Mouse (Mus musculus): ENCODE measurements around the gene Hras. TPM values are rescaled to one million over a fixed set of nuclear protein-coding genes. Genes with fewer than 3 reads are reported as not detected.

The Hras gene
- polyA plus RNA-seq, 1 experiment from 2014 or later = 97.4 TPM

DNA sequence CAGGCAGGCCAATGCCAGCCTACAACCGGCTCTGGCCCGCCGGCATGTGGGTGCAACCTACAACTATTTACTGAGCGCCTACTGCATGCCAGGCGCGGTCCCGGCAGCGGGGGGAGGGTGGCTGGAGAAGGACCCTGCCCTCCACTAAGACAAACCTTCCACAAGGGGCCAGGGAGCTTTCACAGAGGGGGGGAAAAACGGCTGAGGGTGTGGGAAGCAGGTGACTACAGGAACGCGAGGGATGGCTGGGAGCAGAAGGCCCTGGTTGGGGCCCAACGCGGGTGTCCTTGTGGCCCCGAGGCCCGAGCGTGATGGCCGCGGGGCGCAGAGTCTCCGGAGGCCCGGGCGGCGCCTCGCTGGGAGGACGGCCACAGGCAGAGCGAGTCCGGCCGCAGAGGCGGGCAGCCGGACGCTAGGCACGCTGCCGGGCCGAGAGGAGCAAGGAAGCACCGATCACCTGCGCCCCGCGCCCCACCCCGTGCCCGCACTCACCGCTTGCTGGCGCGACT, 403 bp downstream of the Hras start:
- ATAC-seq (ENCODE audit: insufficient read depth) (peak; percentile 45), DNase-seq (peak; percentile 39)
- WGBS = 0% methylated on average over 34 of the region's 43 CpGs

DNA sequence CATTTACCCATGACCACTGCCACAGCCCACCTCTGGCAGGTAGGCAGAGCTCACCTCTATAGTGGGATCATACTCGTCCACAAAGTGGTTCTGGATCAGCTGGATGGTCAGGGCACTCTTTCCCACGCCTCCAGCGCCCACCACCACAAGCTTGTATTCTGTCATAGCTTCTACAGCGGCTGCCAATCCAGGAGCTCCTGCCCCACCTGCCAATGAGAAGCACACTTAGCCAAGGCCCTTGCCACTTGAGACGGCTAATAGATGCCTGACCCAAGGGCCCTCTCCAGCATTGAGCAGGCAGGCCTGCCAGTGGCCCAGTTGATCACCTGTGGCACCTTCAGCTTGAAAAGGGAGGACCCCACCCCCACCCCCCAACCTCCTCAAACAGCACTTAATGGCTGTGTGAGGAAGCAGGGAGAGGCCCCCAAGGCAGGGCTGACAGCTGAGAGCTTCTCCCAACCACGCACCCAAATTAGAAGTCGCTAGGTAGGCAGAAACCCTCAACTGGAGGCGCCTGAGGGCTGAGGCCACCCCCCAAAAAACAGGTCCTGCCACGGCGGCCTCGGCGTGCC, 943 bp downstream of the Hras start:
- Histone ChIP-seq H3K36me3 (ENCODE audit: insufficient read depth) (peaks cover 34% of the 10 kb centered on the region), H3K27ac (ENCODE audit: low read depth) (no peak overlapping the region; the same call in 1 of the 2 replicates), H3K9me3 (ENCODE audit: low read depth, low read length) (no peaks in the 10 kb centered on the region), H3K9ac (peak overlapping the region; percentile 86), H3K4me3 (ENCODE audit: low read depth, low read length) (peak overlapping the region; percentile 94), H3K27me3 (ENCODE audit: insufficient read depth, low read length) (no peaks in the 10 kb centered on the region), H3K4me1 (ENCODE audit: insufficient read depth) (peaks cover 10% of the 10 kb centered on the region), H3K4me2 (peak overlapping the region; percentile 99)
- no peak for TF ChIP-seq CTCF (IDR thresholded peaks at IDR 0.05; ENCODE audit: low read depth)
- ATAC-seq (ENCODE audit: insufficient read depth) (no peak), DNase-seq (peak; percentile 19)
- WGBS = 23% methylated on average over 12 of the region's 12 CpGs

More for the DNA sequence above, 403 bp downstream of the Hras start:
- H3K36me3 ChIP-seq (ENCODE audit: insufficient read depth) = peaks cover 34% of the 10 kb centered on the region
- peak overlapping the region; percentile 99 for H3K4me2 ChIP-seq
- peak overlapping the region; percentile 83 for H3K27ac ChIP-seq (ENCODE audit: low read depth)
- peak overlapping the region; percentile 86 for H3K9ac ChIP-seq
- no peaks in the 10 kb centered on the region for H3K27me3 ChIP-seq (ENCODE audit: insufficient read depth, low read length)
- H3K9me3 ChIP-seq (ENCODE audit: low read depth, low read length) = no peaks in the 10 kb centered on the region
- H3K4me3 ChIP-seq (ENCODE audit: low read depth, low read length) = peak overlapping the region; percentile 94
- peaks cover 10% of the 10 kb centered on the region for H3K4me1 ChIP-seq (ENCODE audit: insufficient read depth)
- TF ChIP-seq CTCF (IDR thresholded peaks at IDR 0.05; ENCODE audit: low read depth) = no peak

DNA sequence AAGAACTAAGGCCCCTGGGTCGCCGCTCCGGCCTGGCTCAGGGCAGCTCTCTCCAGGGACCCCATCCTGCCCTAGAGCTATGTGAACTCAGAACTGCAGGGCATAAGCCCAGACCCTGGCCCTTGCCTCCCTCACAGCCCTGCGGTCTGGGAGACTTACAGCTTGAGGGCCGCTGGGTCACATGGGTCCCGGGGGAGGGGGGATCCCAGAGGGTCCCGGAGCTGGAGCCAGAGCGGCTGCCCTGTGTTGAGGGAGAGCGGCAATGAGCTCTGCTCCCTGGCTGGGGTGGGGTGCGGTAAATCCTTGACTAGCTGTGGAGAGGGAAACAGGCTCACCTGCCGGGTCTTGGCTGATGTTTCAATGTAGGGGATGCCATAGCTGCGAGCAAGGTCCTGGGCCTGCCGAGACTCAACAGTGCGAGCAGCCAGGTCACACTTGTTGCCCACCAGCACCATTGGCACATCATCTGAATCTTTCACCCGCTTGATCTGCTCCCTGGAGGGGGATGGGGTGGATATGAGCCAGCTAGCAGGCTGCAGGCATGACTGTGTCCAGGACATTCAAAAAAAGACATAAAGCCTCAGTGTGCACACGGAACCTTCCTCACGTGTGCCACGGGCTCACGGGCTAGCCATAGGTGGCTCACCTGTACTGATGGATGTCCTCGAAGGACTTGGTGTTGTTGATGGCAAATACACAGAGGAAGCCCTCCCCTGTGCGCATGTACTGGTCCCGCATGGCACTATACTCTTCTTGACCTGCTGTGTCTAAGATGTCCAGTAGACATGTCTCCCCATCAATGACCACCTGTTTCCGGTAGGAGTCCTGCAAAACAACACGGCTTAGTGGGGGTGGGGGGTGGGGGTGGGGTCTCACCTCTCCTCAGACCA, 1.8 kb downstream of the Hras start:
- H3K36me3 ChIP-seq (ENCODE audit: insufficient read depth) = peaks cover 34% of the 10 kb centered on the region
- peak overlapping the region; percentile 94 for H3K4me3 ChIP-seq (ENCODE audit: low read depth, low read length)
- 90% methylated on average over 24 of the region's 24 CpGs for WGBS
- no peaks in the 10 kb centered on the region for H3K27me3 ChIP-seq (ENCODE audit: insufficient read depth, low read length)
- peak overlapping the region; percentile 99 for H3K4me2 ChIP-seq
- no peaks in the 10 kb centered on the region for H3K9me3 ChIP-seq (ENCODE audit: low read depth, low read length)
- DNase-seq (no peak), ATAC-seq (ENCODE audit: insufficient read depth) (no peak)
- peaks cover 10% of the 10 kb centered on the region for H3K4me1 ChIP-seq (ENCODE audit: insufficient read depth)
- no peak overlapping the region for H3K9ac ChIP-seq
- no peak overlapping the region for H3K27ac ChIP-seq (ENCODE audit: low read depth)
- TF ChIP-seq CTCF (IDR thresholded peaks at IDR 0.05; ENCODE audit: low read depth) = no peak

DNA sequence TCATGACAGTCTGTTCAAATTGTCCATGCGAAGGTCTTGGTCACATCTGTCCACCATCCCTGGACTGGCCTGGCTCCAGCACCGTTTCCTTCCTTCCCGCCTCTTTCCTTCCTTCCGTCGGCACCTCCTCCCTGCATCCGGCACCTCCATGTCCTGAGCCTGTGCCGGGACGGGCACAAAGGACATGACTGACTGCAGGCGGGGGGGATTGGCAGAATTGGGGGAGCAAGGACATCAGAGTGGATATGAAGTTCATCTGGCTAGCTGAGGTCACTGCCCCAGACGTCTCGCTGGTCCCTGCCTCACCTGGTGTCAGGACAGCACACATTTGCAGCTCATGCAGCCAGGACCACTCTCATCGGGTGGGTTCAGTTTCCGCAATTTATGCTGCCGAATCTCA, 2.8 kb downstream of the Hras start:
- Histone ChIP-seq H3K4me3 (ENCODE audit: low read depth, low read length) (no peak overlapping the region), H3K27ac (ENCODE audit: low read depth) (no peak overlapping the region), H3K9ac (no peak overlapping the region; the same call in 1 of the 2 replicates), H3K4me2 (peak overlapping the region; percentile 18; the same call in 1 of the 2 replicates), H3K4me1 (ENCODE audit: insufficient read depth) (peaks cover 10% of the 10 kb centered on the region), H3K36me3 (ENCODE audit: insufficient read depth) (peaks cover 34% of the 10 kb centered on the region), H3K27me3 (ENCODE audit: insufficient read depth, low read length) (no peaks in the 10 kb centered on the region), H3K9me3 (ENCODE audit: low read depth, low read length) (no peaks in the 10 kb centered on the region)
- WGBS = 76% methylated on average over 14 of the region's 14 CpGs
- no peak for DNase-seq
- no peak for TF ChIP-seq CTCF (IDR thresholded peaks at IDR 0.05; ENCODE audit: low read depth)
- no peak for ATAC-seq (ENCODE audit: insufficient read depth)

DNA sequence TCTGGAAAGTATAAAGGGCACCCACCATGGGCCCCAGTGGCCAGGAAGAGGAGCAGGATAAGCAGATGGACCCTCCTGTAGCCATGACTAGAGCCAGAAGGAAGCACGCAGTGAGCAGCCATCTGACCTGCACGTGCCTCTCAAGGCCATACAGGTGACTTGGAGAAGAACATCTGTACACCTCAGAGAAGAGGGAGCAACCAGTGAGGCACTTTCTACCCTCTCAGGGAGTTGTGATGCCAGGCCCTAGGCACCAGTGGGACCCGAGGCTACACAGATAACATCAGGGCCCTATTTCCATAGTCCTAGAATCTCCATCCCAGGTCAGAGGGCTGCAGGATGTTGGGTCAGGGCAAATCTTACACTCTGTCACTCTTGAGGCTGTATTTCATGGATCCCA, 3.6 kb downstream of the Hras start:
- peaks cover 10% of the 10 kb centered on the region for H3K4me1 ChIP-seq (ENCODE audit: insufficient read depth)
- no peaks in the 10 kb centered on the region for H3K9me3 ChIP-seq (ENCODE audit: low read depth, low read length)
- peaks cover 34% of the 10 kb centered on the region for H3K36me3 ChIP-seq (ENCODE audit: insufficient read depth)
- DNase-seq (no peak), ATAC-seq (ENCODE audit: insufficient read depth) (no peak)
- H3K27me3 ChIP-seq (ENCODE audit: insufficient read depth, low read length) = no peaks in the 10 kb centered on the region
- H3K9ac ChIP-seq = no peak overlapping the region
- H3K4me3 ChIP-seq (ENCODE audit: low read depth, low read length) = no peak overlapping the region
- 94% methylated on average over 3 of the region's 3 CpGs for WGBS
- no peak overlapping the region for H3K4me2 ChIP-seq
- no peak overlapping the region for H3K27ac ChIP-seq (ENCODE audit: low read depth)
- no peak for TF ChIP-seq CTCF (IDR thresholded peaks at IDR 0.05; ENCODE audit: low read depth)

DNA sequence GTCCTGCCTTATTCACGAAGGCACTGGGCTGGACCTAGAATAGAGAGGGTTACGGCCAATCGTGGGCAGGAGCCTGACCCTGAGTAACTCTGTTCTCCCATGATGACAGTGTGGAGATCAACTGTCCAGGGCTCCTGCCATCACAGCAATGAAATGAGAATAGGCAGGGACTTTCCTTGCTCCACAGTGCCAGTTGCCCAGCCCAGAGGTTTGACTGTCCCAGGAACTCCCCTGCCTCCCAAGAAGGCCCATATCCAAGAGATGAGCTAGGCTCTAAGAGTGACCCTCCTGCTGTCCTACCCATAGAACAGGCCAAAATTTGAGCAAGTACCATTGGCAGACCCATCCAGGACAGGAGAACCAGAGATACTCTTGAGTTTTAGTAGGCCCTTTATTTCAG, 5.1 kb downstream of the Hras start:
- Histone ChIP-seq H3K4me2 (no peak overlapping the region), H3K27me3 (ENCODE audit: insufficient read depth, low read length) (no peaks in the 10 kb centered on the region), H3K4me3 (ENCODE audit: low read depth, low read length) (no peak overlapping the region), H3K4me1 (ENCODE audit: insufficient read depth) (peaks cover 10% of the 10 kb centered on the region), H3K9ac (no peak overlapping the region), H3K27ac (ENCODE audit: low read depth) (no peak overlapping the region), H3K36me3 (ENCODE audit: insufficient read depth) (peaks cover 34% of the 10 kb centered on the region), H3K9me3 (ENCODE audit: low read depth, low read length) (no peaks in the 10 kb centered on the region)
- WGBS = 90% methylated on average over 3 of the region's 3 CpGs
- ATAC-seq (ENCODE audit: insufficient read depth) (no peak), DNase-seq (no peak)
- TF ChIP-seq CTCF (IDR thresholded peaks at IDR 0.05; ENCODE audit: low read depth) = no peak

DNA sequence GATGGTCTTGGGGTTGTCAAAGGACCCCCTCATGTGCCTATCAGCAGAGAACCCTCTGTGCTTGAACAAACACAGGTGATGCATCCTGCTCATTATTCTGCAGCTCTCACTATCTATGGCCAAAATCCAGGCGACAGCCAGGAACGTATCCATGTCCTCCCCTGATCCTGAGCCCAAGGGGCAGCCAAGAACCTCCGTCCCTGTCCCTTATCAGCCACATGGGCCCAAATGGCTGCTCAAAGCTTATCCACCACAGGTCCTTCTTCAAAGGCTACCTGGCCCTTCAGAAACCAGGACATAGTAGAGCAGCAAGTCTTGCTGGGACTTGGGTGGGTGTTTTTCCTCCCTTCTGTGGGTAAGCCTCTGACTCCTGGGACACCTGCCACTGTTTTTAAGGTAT, 5.6 kb downstream of the Hras start:
- Histone ChIP-seq H3K4me3 (ENCODE audit: low read depth, low read length) (no peak overlapping the region), H3K27ac (ENCODE audit: low read depth) (no peak overlapping the region), H3K36me3 (ENCODE audit: insufficient read depth) (peaks cover 34% of the 10 kb centered on the region), H3K27me3 (ENCODE audit: insufficient read depth, low read length) (no peaks in the 10 kb centered on the region), H3K4me1 (ENCODE audit: insufficient read depth) (peaks cover 10% of the 10 kb centered on the region), H3K4me2 (no peak overlapping the region), H3K9ac (no peak overlapping the region), H3K9me3 (ENCODE audit: low read depth, low read length) (no peaks in the 10 kb centered on the region)
- whole genome bisulfite sequencing = 81% methylated on average over 3 of the region's 3 CpGs
- ATAC-seq (ENCODE audit: insufficient read depth) (no peak), DNase-seq (no peak)
- no peak for TF ChIP-seq CTCF (IDR thresholded peaks at IDR 0.05; ENCODE audit: low read depth)

Data from lung, embryonic 14.5 days (tissue).